Mouse (Mus musculus) spleen, adult 12 weeks (tissue): Measurements from ENCODE around the gene Vmn1r5.
A peak's percentile ranks its signal among the peaks of the same experiment; 100 is the strongest.
"Not testable (repeated sequence)": the region's sequence is repeated elsewhere in the genome, so short reads cannot be mapped to it uniquely, and the experiment has no call there.

Source experiments
- DNase-seq: peaks from one replicate; pipeline ENCODE4 v3.0.0; 2022; ENCODE audit warnings: low spot score

Vmn1r5 gene

GRCm38 (mm10) chr6:56969973-56970372 lies at the start of gene Vmn1r5:
TSS of gene Vmn1r5 (plus strand) at chr6:56970273.
- no peak for DNase-seq

DNA sequence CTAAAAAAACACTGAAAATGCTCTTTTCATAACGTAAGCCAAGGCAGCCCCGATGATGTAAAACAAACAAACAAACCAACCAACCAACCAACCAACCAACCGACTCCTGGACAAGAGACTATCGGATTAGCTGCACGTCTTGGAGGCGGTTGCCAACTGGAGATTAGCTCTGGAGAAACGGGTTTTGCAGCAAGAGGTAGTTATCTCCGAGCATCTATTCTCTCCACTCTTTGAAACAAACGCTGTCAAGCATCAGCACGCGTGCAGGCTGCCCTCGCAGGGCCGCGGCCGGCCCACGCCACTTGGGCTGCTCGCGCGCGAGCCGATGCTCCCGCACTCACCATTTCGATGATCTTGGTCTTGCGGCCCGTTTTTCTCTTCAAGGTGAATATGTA lies 46.7 kb upstream of the Vmn1r5 start:
- DNase-seq: no peak

GRCm38 (mm10) chr6:56923726-56924707 lies 46.1 kb upstream of the Vmn1r5 start, which contains the start of the genes Nt5c3 and Vmn1r4:
TSS of gene Nt5c3 (minus strand) at chr6:56923932.
TSS of gene Vmn1r4 (plus strand) at chr6:56924015.
- peak; percentile 88 for DNase-seq

DNA sequence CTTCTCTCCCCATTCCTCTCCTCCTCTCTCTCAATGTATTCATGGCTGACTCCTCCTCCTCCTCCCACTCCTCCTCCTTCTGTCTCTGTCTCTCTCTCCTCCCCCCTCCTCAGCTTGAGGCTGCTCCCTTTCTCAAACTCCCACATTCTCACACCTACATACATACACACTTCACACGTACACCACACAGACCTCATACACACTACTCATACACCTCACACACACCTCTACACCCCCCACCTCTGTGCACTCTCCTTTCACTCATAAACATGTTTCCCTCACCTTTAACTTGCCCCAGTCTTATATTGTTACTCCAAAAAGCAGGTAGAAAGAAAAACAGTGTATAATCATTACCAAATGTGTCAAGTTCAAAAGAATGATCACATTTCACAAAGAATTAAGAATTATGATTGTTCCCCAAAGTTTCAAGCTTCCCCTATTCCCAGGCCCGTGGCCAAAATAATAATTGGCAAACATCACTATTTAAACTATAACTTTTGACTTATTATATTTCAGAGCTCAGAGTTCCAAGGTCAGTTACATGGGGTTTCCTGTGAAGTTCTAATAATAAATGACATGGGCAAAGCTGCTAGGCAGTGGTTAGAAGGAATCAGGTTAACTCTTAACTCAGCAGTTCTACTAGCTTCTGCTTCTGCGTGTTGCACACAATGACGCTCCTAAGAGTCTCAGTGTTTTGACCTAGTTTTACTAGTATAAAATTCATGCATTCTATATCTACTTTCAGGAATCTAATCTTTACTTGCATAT lies 38.2 kb upstream of the Vmn1r5 start:
- no peak for DNase-seq

DNA sequence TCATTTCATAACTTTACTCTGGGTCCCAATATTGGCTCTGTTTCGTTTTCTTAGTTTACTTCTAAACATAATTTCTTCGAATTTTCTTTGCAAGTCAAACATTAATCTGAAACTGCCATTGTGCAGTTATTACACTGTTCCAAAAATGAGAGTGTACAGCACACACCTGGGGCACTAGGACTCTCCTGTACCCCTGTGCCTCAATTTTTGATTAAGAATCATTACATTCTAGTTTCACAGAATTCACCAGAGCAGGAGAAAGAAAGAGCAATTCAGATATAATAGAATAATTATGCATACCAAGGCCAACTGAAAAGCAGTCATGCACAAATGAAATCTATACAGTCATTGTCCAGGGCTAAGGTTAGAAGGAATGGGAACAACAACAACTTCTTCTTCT lies 37.6 kb upstream of the Vmn1r5 start:
- no peak for DNase-seq

- no peak for DNase-seq
These were observed 35.7 kb upstream of the Vmn1r5 start for GRCm38 (mm10) chr6:56934366-56934765.

GRCm38 (mm10) chr6:56956436-56956835 lies 13.6 kb upstream of the Vmn1r5 start:
- no peak for DNase-seq

GRCm38 (mm10) chr6:56996943-56997342 lies 26.9 kb downstream of the Vmn1r5 start, which contains the start of gene Vmn1r6:
TSS of gene Vmn1r6 (plus strand) at chr6:56997243.
- no peak for DNase-seq

DNA sequence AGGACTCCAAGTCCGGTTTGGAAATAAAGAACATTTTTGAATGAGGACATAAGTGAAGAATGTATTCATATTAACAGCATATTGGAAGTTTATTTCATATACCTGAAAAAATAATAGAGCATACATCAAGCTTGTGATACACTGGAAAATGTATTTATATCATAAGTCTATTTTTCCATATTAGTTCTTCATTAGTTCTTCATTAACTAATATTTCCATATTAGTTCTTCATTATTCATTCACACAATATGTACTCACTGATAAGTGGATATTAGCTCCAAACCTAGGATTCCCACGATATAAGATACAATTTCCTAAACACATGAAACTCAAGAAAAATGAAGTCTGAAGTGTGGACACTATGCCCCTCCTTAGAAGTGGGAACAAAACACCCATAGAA lies 55.2 kb downstream of the Vmn1r5 start, which contains the start of gene Vmn1r7:
Vmn1r7 (minus strand) TSS at position 101 of the 400 bp plus-strand sequence.
- not testable (repeated sequence) for DNase-seq

- DNase-seq: no peak
These were observed 61.9 kb downstream of the Vmn1r5 start, which contains the start of gene Vmn1r8 for GRCm38 (mm10) chr6:57031984-57032383. TSS of gene Vmn1r8 (plus strand) at chr6:57032284.

DNA sequence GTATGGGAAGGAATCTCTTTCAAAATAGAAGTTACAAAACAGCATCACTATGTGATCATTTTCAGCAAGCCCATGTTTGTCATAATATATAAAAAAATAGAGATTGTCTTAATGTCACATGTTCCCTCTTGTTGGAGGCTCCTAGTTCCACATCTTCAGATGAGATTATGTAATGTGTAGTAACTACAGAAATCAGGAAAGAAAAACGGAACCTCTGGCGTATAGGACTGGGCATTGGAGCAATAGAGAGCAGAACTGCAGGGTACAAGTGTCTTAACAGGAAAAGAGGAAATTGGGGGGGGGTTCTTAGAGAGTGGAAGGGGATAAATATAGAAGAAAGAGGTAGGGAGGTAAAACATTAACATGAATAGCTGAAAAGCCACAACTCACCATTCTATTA lies 64.6 kb downstream of the Vmn1r5 start:
- DNase-seq: no peak
